Mouse (Mus musculus): ENCODE measurements at regions not wholly inside any gene's neighbourhood (a gene's known extent, or its start where the extent isn't known, plus 50 kb on each side); places are given as distances from the start of the nearest gene placed in this dataset.

DNA sequence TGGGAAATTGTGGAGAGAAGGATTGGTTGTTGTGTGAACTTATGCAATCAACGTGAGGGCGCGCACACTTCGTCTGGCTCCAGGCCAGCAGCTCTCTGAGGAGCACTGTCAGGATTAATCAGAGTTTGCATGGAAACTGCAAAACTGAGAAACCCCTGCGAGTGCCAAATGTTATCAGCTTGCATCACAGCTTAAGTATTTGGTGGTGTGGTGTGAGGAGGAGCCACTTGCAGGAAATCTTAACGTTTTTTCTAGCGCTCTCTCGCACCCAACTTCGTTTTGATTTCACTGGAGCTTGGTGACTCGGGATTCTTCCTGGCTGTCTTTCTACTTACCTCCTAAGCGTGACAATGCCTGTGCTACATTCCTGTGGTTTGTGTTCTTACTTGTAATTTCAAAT lies 261.9 kb downstream of the Hhipl2 start:
- no peak for TF ChIP-seq CTCF (IDR thresholded peaks at IDR 0.05)
- TF ChIP-seq POLR2A (IDR thresholded peaks at IDR 0.05; ENCODE audit: insufficient read depth, low read depth, low read length): no peak
